Mouse (Mus musculus): ENCODE results near the gene Slc26a10.

GRCm38 (mm10) chr10:127181566-127181965 lies 1.1 kb upstream of the Slc26a10 start:
- TF ChIP-seq CTCF (IDR thresholded peaks at IDR 0.05; ENCODE audit: borderline replicate concordance, control insufficient read depth, extremely low read depth, insufficient read depth, low read length, poor library complexity) (no peak), POLR2A (IDR thresholded peaks at IDR 0.05; ENCODE audit: control insufficient read depth, extremely low read depth, insufficient read depth, low read length, poor library complexity) (no peak)
